10 mouse cellular contexts compared by ENCODE assay signal in genomic region chr11:115421328-115421727, GRCm38 (mm10). TPM values are rescaled to one million over a fixed set of nuclear protein-coding genes. Genes with fewer than 3 reads are reported as not detected.
DNase-seq lines count a peak whose midpoint lies in the region; ATAC-seq lines count a peak whose summit lies in the region.
"Had no signal": no experiment of that assay in that cellular context is flagged by ENCODE, and none has a peak within 500 bp of the region (broad histone marks: within the 10 kb centered on the region; RNA-seq: fewer than 3 reads in every experiment).

No protein-coding gene starts in this region.

- H3K9ac ChIP-seq in intestine, embryonic 15.5 days: peak overlapping the region; percentile 18; the same call in 1 of the 2 replicates
- H3K9ac ChIP-seq in neural tube, embryonic 13.5 days: peak overlapping the region; percentile 96

- H3K36me3 ChIP-seq in forebrain, embryonic 10.5 days (replicated peaks): peaks cover 59% of the 10 kb centered on the region
- peaks cover 10% of the 10 kb centered on the region for H3K36me3 ChIP-seq in intestine, embryonic 15.5 days
- peaks cover 55% of the 10 kb centered on the region for H3K36me3 ChIP-seq in neural tube, embryonic 13.5 days

- H3K9me3 ChIP-seq in forebrain, embryonic 10.5 days: no peaks in the 10 kb centered on the region
- H3K9me3 ChIP-seq in intestine, embryonic 15.5 days: no peaks in the 10 kb centered on the region
- no peaks in the 10 kb centered on the region for H3K9me3 ChIP-seq in neural tube, embryonic 13.5 days

- intact Hi-C loops in left cerebral cortex, postnatal 4 days (cut with DNase I): no loop called here
- intact Hi-C loops in left cerebral cortex, postnatal 36 days (cut with DNase I): loop anchor here (2.0 kb wide), 2 partner anchors 53 to 55 kb away; partner anchors contain the start of genes Armc7 and Hid1
- intact Hi-C loops in gastrocnemius, postnatal 14 days (cut with DNase I; ENCODE audit: low total_unique reads): no loop called here

- peak; percentile 35 for DNase-seq in left cerebral cortex, postnatal 4 days
- no peak for DNase-seq in left cerebral cortex, postnatal 36 days (ENCODE audit: low spot score in 2 of 2)
- no peak for DNase-seq in forebrain, embryonic 10.5 days (ENCODE audit: extremely low spot score, low spot score)
- no peak for DNase-seq in frontal cortex, postnatal 14 days (ENCODE audit: low spot score in 2 of 2)
- no peak for DNase-seq in gastrocnemius, postnatal 14 days
- DNase-seq: heart, postnatal 4 days had no signal

- H3K27me3 ChIP-seq in forebrain, embryonic 10.5 days (ENCODE audit: poor library complexity, severe bottlenecking): no peaks in the 10 kb centered on the region
- H3K27me3 ChIP-seq in intestine, embryonic 15.5 days (replicated peaks): no peaks in the 10 kb centered on the region
- H3K27me3 ChIP-seq in neural tube, embryonic 13.5 days: no peaks in the 10 kb centered on the region

- no peak for ATAC-seq in intestine, embryonic 15.5 days
- ATAC-seq in neural tube, embryonic 13.5 days (ENCODE audit: low read depth): no peak
- ATAC-seq: activated CD4-positive, CD25-positive, alpha-beta regulatory T cell, adult 4 months had no signal

- peak overlapping the region; percentile 87 for H3K4me2 ChIP-seq in intestine, embryonic 15.5 days (replicated peaks)
- H3K4me2 ChIP-seq in neural tube, embryonic 13.5 days: peak overlapping the region; percentile 93

- H3K4me1 ChIP-seq in forebrain, embryonic 10.5 days: peaks cover 45% of the 10 kb centered on the region
- H3K4me1 ChIP-seq in intestine, embryonic 15.5 days (replicated peaks): peaks cover 21% of the 10 kb centered on the region
- peaks cover 40% of the 10 kb centered on the region for H3K4me1 ChIP-seq in neural tube, embryonic 13.5 days (replicated peaks)

- 80% methylated on average over 1 of the region's 1 CpGs for WGBS in forebrain, embryonic 10.5 days
- WGBS in intestine, embryonic 15.5 days: 41% methylated on average over 1 of the region's 1 CpGs
- 79% methylated on average over 1 of the region's 1 CpGs for WGBS in neural tube, embryonic 13.5 days

- no peak overlapping the region for H3K27ac ChIP-seq in forebrain, embryonic 10.5 days
- no peak overlapping the region for H3K27ac ChIP-seq in intestine, embryonic 15.5 days
- no peak overlapping the region for H3K27ac ChIP-seq in neural tube, embryonic 13.5 days (replicated peaks)

- H3K4me3 ChIP-seq in forebrain, embryonic 10.5 days: peak overlapping the region; percentile 99
- H3K4me3 ChIP-seq in intestine, embryonic 15.5 days (replicated peaks): no peak overlapping the region
- H3K4me3 ChIP-seq in neural tube, embryonic 13.5 days: peak overlapping the region; percentile 92

RNA-seq across cellular contexts. Expression of gene Kctd2, which starts 1.4 kb away (rescaled TPM):
- total RNA-seq in left cerebral cortex, postnatal 4 days (2021): 10 to 100 TPM; 47.7 to 52.9 TPM
- total RNA-seq in left cerebral cortex, postnatal 36 days (2021): 10 to 100 TPM; 72.0 to 79.2 TPM
- polyA plus RNA-seq in forebrain, embryonic 10.5 days (2016; fragmentation: Nextera tagmentation; extraction: Ambion mirVana): 8.9 and 10.3 TPM in 2 replicates
- polyA plus RNA-seq in intestine, embryonic 15.5 days (2015; fragmentation: Nextera tagmentation; extraction: Ambion mirVana): 12.1 and 13.5 TPM in 2 replicates
- polyA plus RNA-seq in neural tube, embryonic 13.5 days (2015; fragmentation: Nextera tagmentation; extraction: Ambion mirVana): 22.9 and 23.5 TPM in 2 replicates
- 10 to 100 TPM; 12.8 to 15.5 TPM for total RNA-seq in gastrocnemius, postnatal 14 days (2021)

RNA-seq across cellular contexts. Expression of gene Atp5h, which starts 1.6 kb away (rescaled TPM):
- 100 to 1,000 TPM; 290 to 310 TPM for total RNA-seq in left cerebral cortex, postnatal 4 days (2021)
- 100 to 1,000 TPM; 417 to 474 TPM for total RNA-seq in left cerebral cortex, postnatal 36 days (2021)
- 877 and 886 TPM in 2 replicates for polyA plus RNA-seq in forebrain, embryonic 10.5 days (2016; fragmentation: Nextera tagmentation; extraction: Ambion mirVana)
- polyA plus RNA-seq in intestine, embryonic 15.5 days (2015; fragmentation: Nextera tagmentation; extraction: Ambion mirVana): 989 and 991 TPM in 2 replicates
- 920 and 1,025 TPM in 2 replicates for polyA plus RNA-seq in neural tube, embryonic 13.5 days (2015; fragmentation: Nextera tagmentation; extraction: Ambion mirVana)
- total RNA-seq in gastrocnemius, postnatal 14 days (2021): 1,000 to 10,000 TPM; 1,042 to 1,140 TPM

RNA-seq across cellular contexts. Expression of gene Mrpl58, which starts 17.8 kb away (rescaled TPM):
- total RNA-seq in left cerebral cortex, postnatal 4 days (2021): 100 to 1,000 TPM in 1 of 2 experiments, 10 to 100 TPM in 1; 97.9 to 109 TPM
- 100 to 1,000 TPM; 115 to 119 TPM for total RNA-seq in left cerebral cortex, postnatal 36 days (2021)
- 275 and 277 TPM in 2 replicates for polyA plus RNA-seq in forebrain, embryonic 10.5 days (2016; fragmentation: Nextera tagmentation; extraction: Ambion mirVana)
- polyA plus RNA-seq in intestine, embryonic 15.5 days (2015; fragmentation: Nextera tagmentation; extraction: Ambion mirVana): 187 and 197 TPM in 2 replicates
- 182 and 203 TPM in 2 replicates for polyA plus RNA-seq in neural tube, embryonic 13.5 days (2015; fragmentation: Nextera tagmentation; extraction: Ambion mirVana)
- 100 to 1,000 TPM; 103 to 107 TPM for total RNA-seq in gastrocnemius, postnatal 14 days (2021)

RNA-seq across cellular contexts. Expression of gene Trim80, which starts 19.0 kb away (rescaled TPM):
- under 1 TPM in 1 of 2 experiments, not detected in 1; 0.20 TPM for total RNA-seq in left cerebral cortex, postnatal 4 days (2021)
- not detected for total RNA-seq in left cerebral cortex, postnatal 36 days (2021)
- 0.15 and 0.19 TPM in 2 replicates for polyA plus RNA-seq in forebrain, embryonic 10.5 days (2016; fragmentation: Nextera tagmentation; extraction: Ambion mirVana)
- 0.49 and 0.66 TPM in 2 replicates for polyA plus RNA-seq in intestine, embryonic 15.5 days (2015; fragmentation: Nextera tagmentation; extraction: Ambion mirVana)
- polyA plus RNA-seq in neural tube, embryonic 13.5 days (2015; fragmentation: Nextera tagmentation; extraction: Ambion mirVana): not detected in 2 replicates
- total RNA-seq in gastrocnemius, postnatal 14 days (2021): not detected
- total RNA-seq: heart, postnatal 4 days; neutrophil, adult 5-6 weeks had no signal
- polyA plus RNA-seq: activated CD4-positive, CD25-positive, alpha-beta regulatory T cell, adult 4 months had no signal

RNA-seq across cellular contexts. Expression of gene Cdr2l, which starts 39.6 kb away (rescaled TPM):
- 10 to 100 TPM; 31.4 to 33.1 TPM for total RNA-seq in left cerebral cortex, postnatal 4 days (2021)
- total RNA-seq in left cerebral cortex, postnatal 36 days (2021): 10 to 100 TPM; 20.6 to 23.1 TPM
- 21.1 and 21.8 TPM in 2 replicates for polyA plus RNA-seq in forebrain, embryonic 10.5 days (2016; fragmentation: Nextera tagmentation; extraction: Ambion mirVana)
- 7.5 and 8.0 TPM in 2 replicates for polyA plus RNA-seq in intestine, embryonic 15.5 days (2015; fragmentation: Nextera tagmentation; extraction: Ambion mirVana)
- 23.7 and 24.1 TPM in 2 replicates for polyA plus RNA-seq in neural tube, embryonic 13.5 days (2015; fragmentation: Nextera tagmentation; extraction: Ambion mirVana)
- total RNA-seq in gastrocnemius, postnatal 14 days (2021): 1 to 10 TPM; 4.8 to 8.3 TPM
